Mouse (Mus musculus) lung, embryonic 14.5 days (tissue): Measurements from ENCODE around the gene Cib3. TPM values are rescaled to one million over a fixed set of nuclear protein-coding genes. Genes with fewer than 3 reads are reported as not detected.
A peak's percentile ranks its signal among the peaks of the same experiment; 100 is the strongest.

Experiments used
- ATAC-seq: fragments of 200-750 bp; cut with Nextera tagmentation; 2 replicates; pipeline ENCODE4 v1.8.0; 2017; ENCODE audit warnings: mild to moderate bottlenecking, moderate TSS enrichment, moderate library complexity; ENCODE audit not compliant: insufficient read depth
- DNase-seq: peaks from one replicate; pipeline ENCODE4 v3.0.0-alpha.2; 2015
- H3K27ac ChIP-seq: fragments of 300-500 bp; sonication (generic); 2 replicates; pipeline ENCODE4 v1.5.1; 2014; ENCODE audit warnings: low read depth, mild to moderate bottlenecking, moderate library complexity
- H3K27me3 ChIP-seq: fragments of 300-500 bp; sonication (generic); 2 replicates; pipeline ENCODE4 v1.6.1; 2014; ENCODE audit warnings: low read length, control low read depth; ENCODE audit not compliant: insufficient read depth
- H3K36me3 ChIP-seq: fragments of 300-500 bp; sonication (generic); 2 replicates; pipeline ENCODE4 v1.6.1; 2014; ENCODE audit warnings: control low read depth; ENCODE audit not compliant: insufficient read depth
- H3K4me1 ChIP-seq: fragments of 300-500 bp; sonication (generic); 2 replicates; pipeline ENCODE4 v1.6.1; 2014; ENCODE audit warnings: antibody characterized with exemption, control low read depth; ENCODE audit not compliant: insufficient read depth
- H3K4me2 ChIP-seq: fragments of 300-500 bp; sonication (generic); 2 replicates; pipeline ENCODE4 v1.6.1; 2014; ENCODE audit warnings: mild to moderate bottlenecking
- H3K4me3 ChIP-seq: fragments of 300-500 bp; sonication (generic); 2 replicates; pipeline ENCODE4 v1.5.1; 2014; ENCODE audit warnings: low read depth, low read length
- H3K9ac ChIP-seq: fragments of 300-500 bp; sonication (generic); 2 replicates; pipeline ENCODE4 v1.6.1; 2014
- H3K9me3 ChIP-seq: fragments of 300-500 bp; sonication (generic); 2 replicates; pipeline ENCODE4 v1.6.1; 2016; ENCODE audit warnings: low read depth, low read length, control low read depth
- CTCF ChIP-seq: IDR thresholded peaks from 2 replicates; pipeline ENCODE4 v1.5.1; 2016; ENCODE audit warnings: antibody characterized with exemption, low read depth
- WGBS: fragments of 180-500 bp; shearing (Covaris S2); extraction: QIAGEN DNeasy Blood & Tissue Kit; methylation state at CpG from one replicate; pipeline ENCODE4 v1.1.7; 2014; 5-methylcytosine and 5-hydroxymethylcytosine counted together
- polyA plus RNA-seq: library from polyadenylated mRNA; unstranded; fragments of >200 nt; fragmentation: Nextera tagmentation; extraction: Ambion mirVana; gene quantifications from 2 replicates; pipeline ENCODE4 v1.2.1, GENCODE M21; 2014

The Cib3 gene
- polyA plus RNA-seq, 1 experiment from 2014 or later, result not detected

DNA sequence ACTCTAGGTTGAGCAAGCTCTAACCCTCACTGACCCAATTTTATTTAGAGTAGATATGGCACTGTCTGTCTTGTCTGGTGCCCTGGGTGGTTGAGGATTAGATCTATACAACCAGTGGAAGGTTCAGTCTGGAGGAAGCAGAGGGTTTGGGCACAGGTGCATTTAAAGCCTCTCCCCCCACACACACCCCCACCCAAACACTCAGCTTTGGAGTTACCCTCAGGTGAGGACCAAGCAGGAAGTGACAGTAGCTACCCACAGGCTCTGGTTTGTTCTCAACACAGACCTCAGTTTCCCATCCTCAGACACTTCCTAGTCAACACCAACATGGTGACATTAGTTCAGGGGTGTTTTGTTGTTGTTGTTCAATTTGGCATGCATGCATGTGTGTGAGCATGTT is 49.8 kb downstream of the Cib3 start:
- peak overlapping the region; percentile 83; the same call in 1 of the 2 replicates for H3K4me2 ChIP-seq

DNA sequence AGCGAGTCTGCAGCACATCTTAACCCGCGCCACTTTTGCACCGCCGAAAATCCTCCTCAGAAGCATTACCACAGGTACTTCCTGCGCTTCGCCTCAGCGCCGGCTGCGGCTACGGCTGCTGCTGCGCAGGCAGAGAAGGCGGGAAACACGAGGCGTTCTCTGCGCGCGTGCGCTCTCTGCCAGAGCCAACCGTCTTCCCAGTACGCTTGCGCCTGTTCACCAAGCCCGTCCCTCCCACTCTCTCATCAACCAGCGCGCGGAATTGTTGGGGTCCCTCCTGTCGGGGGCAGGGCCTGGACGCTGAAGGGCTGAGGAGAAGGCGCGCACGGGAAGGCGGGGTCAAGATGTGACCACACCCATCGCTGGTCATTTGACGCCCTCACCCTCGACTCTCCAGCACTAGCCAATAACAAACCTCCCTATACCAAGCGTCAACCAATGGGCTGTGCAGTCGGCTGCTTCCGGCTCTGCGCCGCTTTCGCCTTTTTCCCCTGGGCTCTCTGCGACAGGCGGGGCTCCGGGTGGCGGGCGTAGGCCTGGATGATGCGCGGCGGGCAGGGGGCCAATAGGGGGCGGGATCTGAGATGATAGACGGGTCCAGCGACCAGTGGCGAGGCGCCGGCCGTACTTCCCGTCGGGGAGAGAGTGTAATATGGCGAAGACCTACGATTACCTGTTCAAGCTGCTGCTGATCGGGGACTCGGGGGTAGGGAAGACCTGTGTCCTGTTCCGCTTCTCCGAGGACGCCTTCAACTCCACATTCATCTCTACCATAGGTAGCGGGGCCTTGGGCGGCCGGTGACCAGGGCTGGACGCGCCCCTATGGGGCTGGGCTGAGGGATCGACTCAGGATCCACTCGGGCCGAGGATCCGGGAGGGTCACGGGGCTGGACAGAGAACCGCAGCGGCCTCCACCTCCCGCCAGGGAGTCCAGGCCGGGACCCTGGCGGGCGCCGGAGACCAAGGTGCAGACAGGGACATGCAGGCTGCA is 51.6 kb downstream of the Cib3 start, which contains the start of gene Rab8a:
TSS of gene Rab8a (plus strand) at position 494 of the 991 bp plus-strand sequence.
- Histone ChIP-seq H3K9me3 (no peaks in the 10 kb centered on the region), H3K27ac (peak within 1 kb of the TSS; percentile 78; the same call in 1 of the 2 replicates), H3K4me3 (peak within 1 kb of the TSS; percentile 95), H3K4me1 (peaks cover 6% of the 10 kb centered on the region), H3K27me3 (no peaks in the 10 kb centered on the region), H3K36me3 (peaks cover 10% of the 10 kb centered on the region; the same call in 1 of the 2 replicates), H3K4me2 (peak within 1 kb of the TSS; percentile 83), H3K9ac (peak within 1 kb of the TSS; percentile 94)
- no peak; the same call in 1 of the 2 replicates for TF ChIP-seq CTCF
- WGBS, result under 1% methylated on average over 79 of the region's 82 CpGs
- ATAC-seq (peak; percentile 99), DNase-seq (peak; percentile 99)

More for the DNA sequence above, 49.8 kb downstream of the Cib3 start:
- H3K9me3 ChIP-seq, result no peaks in the 10 kb centered on the region
- H3K9ac ChIP-seq, result no peak overlapping the region
- ATAC-seq, result no peak
- H3K27me3 ChIP-seq, result no peaks in the 10 kb centered on the region
- H3K4me1 ChIP-seq, result peaks cover 6% of the 10 kb centered on the region
- H3K27ac ChIP-seq, result no peak overlapping the region
- TF ChIP-seq CTCF, result no peak
- DNase-seq, result no peak
- peaks cover 10% of the 10 kb centered on the region; the same call in 1 of the 2 replicates for H3K36me3 ChIP-seq
- no peak overlapping the region for H3K4me3 ChIP-seq

DNA sequence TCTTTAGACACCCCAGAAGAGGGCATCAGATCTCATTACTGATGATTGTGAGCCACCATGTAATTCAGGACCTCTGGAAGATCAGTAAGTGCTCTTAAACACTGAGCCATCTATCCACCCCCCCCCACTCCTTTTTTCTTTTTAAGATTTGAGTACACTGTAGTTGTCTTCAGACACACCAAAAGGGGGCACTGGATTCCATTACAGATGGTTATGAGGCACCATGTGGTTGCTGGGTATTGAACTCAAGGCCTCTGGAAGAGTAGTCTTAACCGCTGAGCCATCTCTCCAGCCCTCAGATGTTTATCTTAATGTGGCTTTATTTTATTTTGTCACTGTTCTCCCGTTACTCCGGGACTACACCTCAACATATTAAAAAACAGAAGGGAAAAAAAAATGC is 52.6 kb downstream of the Cib3 start:
- DNase-seq (no peak), ATAC-seq (no peak)
- Histone ChIP-seq H3K4me1 (peaks cover 6% of the 10 kb centered on the region), H3K36me3 (peaks cover 5% of the 10 kb centered on the region; the same call in 1 of the 2 replicates), H3K4me2 (peak overlapping the region; percentile 72), H3K4me3 (peak overlapping the region; percentile 37), H3K9ac (peak overlapping the region; percentile 44; the same call in 1 of the 2 replicates), H3K9me3 (no peaks in the 10 kb centered on the region), H3K27ac (0 out of 2 replicates have a peak overlapping the region, but pooled peaks have one; percentile 78), H3K27me3 (no peaks in the 10 kb centered on the region)
- 59% methylated on average over 3 of the region's 3 CpGs for WGBS
- no peak; the same call in 1 of the 2 replicates for TF ChIP-seq CTCF

DNA sequence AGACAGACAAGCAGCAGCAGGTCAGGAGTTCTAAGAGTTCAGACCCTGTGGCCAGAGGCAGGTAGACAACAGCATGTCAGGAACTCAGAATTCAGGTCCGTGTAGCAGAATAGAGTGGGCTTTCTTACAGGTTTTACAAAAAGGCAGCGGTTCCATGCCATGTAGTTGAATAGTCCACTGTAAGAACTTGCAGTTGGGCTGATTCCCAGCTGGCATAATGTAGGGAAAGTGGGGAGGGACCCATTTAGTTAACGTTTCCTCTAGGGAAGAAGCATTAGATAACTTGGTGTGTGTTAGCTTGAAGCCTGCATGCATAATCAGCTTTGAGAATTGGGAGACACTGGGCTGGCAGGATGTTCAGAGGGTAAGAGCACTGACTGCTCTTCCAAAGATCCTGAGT is 53.9 kb downstream of the Cib3 start:
- Histone ChIP-seq H3K4me3 (no peak overlapping the region), H3K27me3 (no peaks in the 10 kb centered on the region), H3K9ac (no peak overlapping the region), H3K4me1 (peaks cover 6% of the 10 kb centered on the region), H3K36me3 (peaks cover 7% of the 10 kb centered on the region), H3K27ac (no peak overlapping the region), H3K9me3 (no peaks in the 10 kb centered on the region), H3K4me2 (no peak overlapping the region)
- TF ChIP-seq CTCF, result no peak
- 75% methylated on average over 3 of the region's 3 CpGs for WGBS
- DNase-seq (no peak), ATAC-seq (no peak)

DNA sequence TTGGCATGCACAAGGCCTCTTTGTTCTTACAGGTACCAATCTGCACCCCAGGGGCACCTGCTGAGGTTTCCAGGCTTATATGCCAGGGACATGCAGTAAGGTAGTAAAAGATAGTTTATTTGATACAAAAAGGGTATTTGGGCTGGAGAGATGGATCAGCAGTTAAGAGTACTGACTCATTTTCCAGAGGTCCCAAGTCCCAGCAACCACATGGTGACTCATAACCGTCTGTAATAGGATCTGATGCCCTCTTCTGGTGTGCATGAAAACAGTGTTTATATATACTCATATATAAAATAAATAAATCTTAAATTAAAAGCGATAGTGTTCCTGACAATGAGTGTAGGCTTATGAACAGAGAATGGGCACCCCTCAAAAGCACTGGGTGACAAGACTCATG is 54.5 kb downstream of the Cib3 start:
- Histone ChIP-seq H3K9me3 (no peaks in the 10 kb centered on the region), H3K4me1 (peaks cover 6% of the 10 kb centered on the region), H3K27me3 (no peaks in the 10 kb centered on the region), H3K4me3 (no peak overlapping the region), H3K36me3 (peaks cover 11% of the 10 kb centered on the region), H3K9ac (no peak overlapping the region), H3K27ac (no peak overlapping the region), H3K4me2 (no peak overlapping the region)
- DNase-seq (no peak), ATAC-seq (no peak)
- TF ChIP-seq CTCF, result no peak
- 61% methylated on average over 2 of the region's 2 CpGs for WGBS

Other genes with a start within 250 kb of the Cib3 start
- gene Cyp4f18, start 203.2 kb downstream of the Cib3 start, polyA plus RNA-seq, result 0.93 and 2.2 TPM in 2 replicates
- not detected in 2 replicates for gene Olfr372, start 171.6 kb downstream of the Cib3 start, polyA plus RNA-seq
- gene Olfr373, start 129.7 kb downstream of the Cib3 start, polyA plus RNA-seq, result not detected in 2 replicates
- 0.01 and 0.04 TPM in 2 replicates for gene Olfr374, start 105.8 kb downstream of the Cib3 start, polyA plus RNA-seq
- 849 and 861 TPM in 2 replicates for gene Tpm4, start 77.9 kb downstream of the Cib3 start, polyA plus RNA-seq
- gene Rab8a, start 51.6 kb downstream of the Cib3 start, polyA plus RNA-seq, result 90.0 and 103 TPM in 2 replicates
- gene Hsh2d, start 23.2 kb downstream of the Cib3 start, polyA plus RNA-seq, result 0.30 and 0.51 TPM in 2 replicates
- gene Gm11034, start 799 bp upstream of the Cib3 start, polyA plus RNA-seq, result not detected in 2 replicates
- 65.3 and 69.6 TPM in 2 replicates for gene Fam32a, start 6.9 kb upstream of the Cib3 start, polyA plus RNA-seq
- 102 and 104 TPM in 2 replicates for gene Ap1m1, start 27.2 kb upstream of the Cib3 start, polyA plus RNA-seq
- gene Gm10282, start 92.4 kb upstream of the Cib3 start, polyA plus RNA-seq, result 38.2 TPM in 2 replicates
- 14.3 and 15.2 TPM in 2 replicates for gene Klf2, start 106.2 kb upstream of the Cib3 start, polyA plus RNA-seq
- gene Eps15l1, start 208.6 kb upstream of the Cib3 start, polyA plus RNA-seq, result 68.6 and 69.4 TPM in 2 replicates
- 1.0 and 1.9 TPM in 2 replicates for gene Calr3, start 231.0 kb upstream of the Cib3 start, polyA plus RNA-seq
- 13.6 and 17.2 TPM in 2 replicates for gene 1700030K09Rik, start 231.0 kb upstream of the Cib3 start, polyA plus RNA-seq